Mouse (Mus musculus) hindbrain, embryonic 13.5 days (tissue): ENCODE results near the gene Ypel3. TPM values are rescaled to one million over a fixed set of nuclear protein-coding genes. Genes with fewer than 3 reads are reported as not detected.

Experiments used
- ATAC-seq: fragments of 200-750 bp; cut with Nextera tagmentation; 2 replicates; pipeline ENCODE4 v1.8.0; 2017; ENCODE audit warnings: moderate TSS enrichment; ENCODE audit not compliant: low FRiP score
- H3K27ac ChIP-seq: fragments of 300-500 bp; sonication (generic); 2 replicates; pipeline ENCODE4 v1.5.1; 2015; ENCODE audit warnings: inconsistent platforms, mild to moderate bottlenecking, moderate library complexity
- H3K27me3 ChIP-seq: fragments of 300-500 bp; sonication (generic); 2 replicates; pipeline ENCODE4 v1.6.1; 2015; ENCODE audit warnings: mild to moderate bottlenecking, inconsistent platforms
- H3K36me3 ChIP-seq: fragments of 300-500 bp; sonication (generic); 2 replicates; pipeline ENCODE4 v1.6.1; 2015; ENCODE audit warnings: mild to moderate bottlenecking, inconsistent platforms
- H3K4me1 ChIP-seq: fragments of 300-500 bp; sonication (generic); replicated peaks from 2 replicates; pipeline ENCODE4 v1.6.1; 2015; ENCODE audit warnings: inconsistent platforms
- H3K4me2 ChIP-seq: fragments of 300-500 bp; sonication (generic); 2 replicates; pipeline ENCODE4 v1.6.1; 2015; ENCODE audit warnings: inconsistent platforms, mild to moderate bottlenecking, moderate library complexity
- H3K4me3 ChIP-seq: fragments of 300-500 bp; sonication (generic); 2 replicates; pipeline ENCODE4 v1.5.1; 2015; ENCODE audit warnings: mild to moderate bottlenecking, inconsistent platforms
- H3K9ac ChIP-seq: fragments of 300-500 bp; sonication (generic); 2 replicates; pipeline ENCODE4 v1.6.1; 2015; ENCODE audit warnings: mild to moderate bottlenecking, inconsistent platforms
- H3K9me3 ChIP-seq: fragments of 300-500 bp; sonication (generic); 2 replicates; pipeline ENCODE4 v1.6.1; 2016; ENCODE audit warnings: inconsistent platforms
- WGBS: fragments of 180-500 bp; shearing (Covaris S2); methylation state at CpG from one replicate; pipeline ENCODE4 v1.1.7; 2015; 5-methylcytosine and 5-hydroxymethylcytosine counted together
- polyA plus RNA-seq: library from polyadenylated mRNA; unstranded; fragments of >200 nt; fragmentation: Nextera tagmentation; extraction: Ambion mirVana; gene quantifications from 2 replicates; pipeline ENCODE4 v1.2.1, GENCODE M21; 2015

Gene Ypel3
- polyA plus RNA-seq, 1 experiment from 2014 or later = 179 TPM

DNA sequence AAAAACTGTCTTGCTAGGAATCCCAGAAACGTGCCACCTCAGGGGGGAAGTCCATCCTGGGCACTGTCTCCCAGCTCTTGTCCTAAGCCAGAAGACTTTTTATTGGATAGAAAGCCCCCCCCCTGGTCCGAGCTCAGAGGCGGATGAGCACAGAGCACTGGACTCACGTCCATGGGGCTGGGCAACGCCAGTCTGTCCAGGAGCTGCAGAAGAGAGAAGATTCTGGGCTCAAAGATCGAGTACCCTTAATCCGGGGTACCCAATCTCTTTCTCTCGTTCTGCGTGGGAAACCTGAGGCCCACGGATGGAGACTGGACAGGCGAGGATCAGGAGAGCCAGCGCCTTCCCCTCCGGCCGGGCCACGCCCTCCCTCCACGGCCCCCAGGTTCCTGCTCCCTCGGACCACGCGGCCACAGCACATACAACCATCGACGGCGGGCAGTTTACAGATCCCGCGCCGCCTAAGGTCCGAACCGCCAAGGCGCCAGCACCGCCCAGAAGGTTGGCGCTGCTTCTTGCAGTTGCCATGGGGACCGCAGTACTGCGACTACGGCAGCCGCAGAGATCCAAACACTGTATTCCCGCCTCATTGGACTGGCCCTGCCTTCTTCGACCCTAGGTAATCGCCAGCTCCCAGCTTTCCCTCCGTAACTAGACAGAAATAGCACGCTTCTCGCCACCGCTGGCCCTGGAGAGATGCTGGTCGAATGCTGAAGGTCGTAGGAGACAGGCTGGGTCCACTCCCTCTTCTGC is 32.1 kb downstream of the Ypel3 start:
- Histone ChIP-seq H3K9me3 (no peaks in the 10 kb centered on the region), H3K27ac (peak overlapping the region; percentile 76), H3K4me1 (peaks cover 23% of the 10 kb centered on the region), H3K4me3 (peak overlapping the region; percentile 79), H3K9ac (peak overlapping the region; percentile 85), H3K4me2 (peak overlapping the region; percentile 89), H3K27me3 (0 out of 2 replicates have a peak, but pooled peaks cover 5% of the 10 kb centered on the region), H3K36me3 (peaks cover 3% of the 10 kb centered on the region)
- peak; percentile 89 for ATAC-seq
- WGBS = 1% methylated on average over 42 of the region's 43 CpGs

DNA sequence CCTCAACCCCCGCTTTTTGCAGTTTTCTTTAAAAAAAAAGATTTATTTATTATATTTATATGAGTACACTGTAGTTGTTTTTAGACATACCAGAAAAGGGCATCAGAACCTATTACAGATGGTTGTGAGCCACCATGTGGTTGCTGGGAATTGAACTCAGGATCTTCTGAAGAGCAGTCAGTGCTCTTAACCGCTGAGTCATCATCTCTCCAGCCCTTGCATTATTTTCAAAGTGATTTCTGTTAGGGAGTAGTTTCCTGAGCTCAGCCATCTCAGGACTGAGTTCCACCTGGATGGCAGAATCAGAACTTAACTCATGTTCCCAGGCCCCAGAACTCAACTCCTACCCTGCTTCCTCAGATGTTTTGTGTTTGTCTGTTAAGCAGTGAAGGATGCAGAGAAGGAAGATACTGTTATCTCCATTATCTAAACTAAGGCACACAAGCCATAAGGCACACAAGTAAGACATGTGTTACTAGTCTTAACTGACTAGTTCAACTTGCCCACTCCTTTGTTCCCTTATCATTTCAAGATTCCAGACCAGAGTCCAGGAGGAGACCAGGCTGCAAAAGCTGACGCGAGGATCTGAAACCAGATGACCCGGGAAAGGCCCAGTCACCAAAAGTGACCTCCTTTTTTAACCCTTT is 33.1 kb downstream of the Ypel3 start:
- Histone ChIP-seq H3K27ac (peak overlapping the region; percentile 76; the same call in 1 of the 2 replicates), H3K9me3 (no peaks in the 10 kb centered on the region), H3K4me3 (no peak overlapping the region), H3K9ac (no peak overlapping the region), H3K27me3 (0 out of 2 replicates have a peak, but pooled peaks cover 5% of the 10 kb centered on the region), H3K4me1 (peaks cover 23% of the 10 kb centered on the region), H3K4me2 (peak overlapping the region; percentile 89), H3K36me3 (no peaks in the 10 kb centered on the region)
- 64% methylated on average over 5 of the region's 5 CpGs for WGBS
- no peak for ATAC-seq

DNA sequence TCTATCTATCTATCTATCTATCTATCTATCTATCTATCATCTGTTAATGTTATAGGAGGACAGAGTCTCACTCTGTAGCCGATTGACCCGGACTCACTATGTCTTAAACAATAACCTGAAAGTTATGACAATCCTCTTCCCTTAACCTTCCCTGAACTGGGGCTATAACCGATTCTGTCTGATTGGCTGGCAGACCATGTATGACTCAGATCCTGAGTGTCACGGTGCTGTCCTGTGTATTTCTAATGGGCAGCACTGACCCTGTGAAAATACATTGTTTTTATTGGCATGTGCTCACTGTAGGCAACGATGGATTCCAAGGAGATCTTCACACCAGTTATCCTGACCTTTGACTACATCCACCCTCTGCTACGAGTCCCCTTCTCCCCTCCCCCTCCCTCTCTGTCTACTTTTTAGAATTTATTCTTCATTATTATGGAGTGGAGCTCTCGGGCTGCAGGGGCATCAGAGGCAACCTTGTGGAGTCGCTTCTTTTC is 39.0 kb downstream of the Ypel3 start:
- 49% methylated on average over 8 of the region's 8 CpGs for WGBS
- no peak for ATAC-seq
- Histone ChIP-seq H3K27me3 (0 out of 2 replicates have a peak, but pooled peaks cover 5% of the 10 kb centered on the region), H3K4me1 (no peaks in the 10 kb centered on the region), H3K4me3 (no peak overlapping the region), H3K9me3 (no peaks in the 10 kb centered on the region), H3K4me2 (no peak overlapping the region), H3K27ac (no peak overlapping the region), H3K9ac (no peak overlapping the region), H3K36me3 (no peaks in the 10 kb centered on the region)

DNA sequence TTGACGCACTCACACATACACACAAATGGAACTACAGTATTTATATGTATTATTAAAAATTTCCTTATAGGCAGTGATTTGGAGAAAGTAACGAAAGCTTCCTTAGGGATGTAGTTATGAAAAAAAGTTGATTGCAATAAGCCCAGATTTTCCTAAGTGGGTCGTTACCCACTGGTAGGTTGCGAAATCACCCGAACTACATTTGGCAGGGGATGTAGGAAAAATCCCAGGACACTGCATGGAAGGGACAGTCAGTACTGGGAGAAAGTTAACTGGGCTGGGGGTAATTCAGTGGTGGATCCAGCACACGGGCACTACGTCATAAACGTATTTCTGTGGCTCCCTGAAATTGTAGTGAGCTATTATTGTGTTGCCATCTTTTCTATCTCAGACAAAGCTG is 39.7 kb downstream of the Ypel3 start:
- 88% methylated on average over 8 of the region's 8 CpGs for WGBS
- Histone ChIP-seq H3K9me3 (no peaks in the 10 kb centered on the region), H3K27ac (no peak overlapping the region), H3K36me3 (no peaks in the 10 kb centered on the region), H3K9ac (no peak overlapping the region), H3K27me3 (0 out of 2 replicates have a peak, but pooled peaks cover 5% of the 10 kb centered on the region), H3K4me3 (no peak overlapping the region), H3K4me1 (no peaks in the 10 kb centered on the region), H3K4me2 (no peak overlapping the region)
- no peak for ATAC-seq

DNA sequence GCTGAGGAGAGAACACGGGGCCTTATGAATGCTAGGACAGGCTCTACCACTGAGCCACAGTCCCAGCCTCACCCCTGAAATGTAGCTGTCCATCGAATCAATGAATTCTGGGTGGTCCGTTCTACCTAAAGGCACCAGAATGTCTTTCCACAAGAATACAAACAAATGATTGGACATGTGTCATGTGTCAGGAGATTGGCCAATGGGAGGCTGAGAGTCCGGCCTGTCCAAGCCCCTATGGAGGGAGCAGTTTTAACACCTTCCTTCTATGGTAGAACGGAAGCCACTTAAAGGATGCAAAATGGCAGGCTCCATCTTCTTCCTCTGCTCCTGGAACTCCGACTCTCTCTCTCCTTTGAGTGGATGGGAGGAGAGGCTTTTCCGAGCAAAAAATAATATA is 40.8 kb downstream of the Ypel3 start:
- no peaks in the 10 kb centered on the region for H3K9me3 ChIP-seq
- 90% methylated on average over 7 of the region's 7 CpGs for WGBS
- H3K36me3 ChIP-seq = no peaks in the 10 kb centered on the region
- H3K4me2 ChIP-seq = no peak overlapping the region
- H3K9ac ChIP-seq = no peak overlapping the region
- H3K4me3 ChIP-seq = no peak overlapping the region
- H3K27ac ChIP-seq = no peak overlapping the region
- peaks cover 10% of the 10 kb centered on the region for H3K4me1 ChIP-seq
- 0 out of 2 replicates have a peak, but pooled peaks cover 5% of the 10 kb centered on the region for H3K27me3 ChIP-seq
- no peak for ATAC-seq

DNA sequence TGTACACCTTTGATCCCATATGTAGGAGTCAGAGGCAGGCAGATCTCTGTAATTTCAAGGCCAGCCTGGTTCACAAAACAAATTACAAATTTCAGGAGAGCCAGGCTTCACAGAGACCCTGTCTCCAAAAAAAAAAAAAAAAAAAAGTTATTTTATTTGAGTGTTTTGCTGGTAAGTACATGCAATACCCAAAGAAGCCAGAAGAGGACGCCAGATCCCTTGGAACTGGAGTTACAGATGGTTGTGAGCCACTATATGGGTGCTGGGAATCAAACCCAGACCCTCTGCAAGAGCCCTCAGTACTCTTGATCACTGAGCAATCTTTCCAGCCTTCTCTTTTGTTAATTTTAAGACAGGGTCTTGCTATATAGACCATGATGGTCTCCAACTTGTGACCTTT is 42.1 kb downstream of the Ypel3 start:
- Histone ChIP-seq H3K9ac (no peak overlapping the region), H3K4me2 (no peak overlapping the region), H3K27me3 (no peaks in the 10 kb centered on the region), H3K4me1 (peaks cover 17% of the 10 kb centered on the region), H3K9me3 (no peaks in the 10 kb centered on the region), H3K36me3 (no peaks in the 10 kb centered on the region), H3K27ac (no peak overlapping the region), H3K4me3 (no peak overlapping the region)
- ATAC-seq = no peak
- WGBS = 52% methylated on average over 1 of the region's 1 CpGs

DNA sequence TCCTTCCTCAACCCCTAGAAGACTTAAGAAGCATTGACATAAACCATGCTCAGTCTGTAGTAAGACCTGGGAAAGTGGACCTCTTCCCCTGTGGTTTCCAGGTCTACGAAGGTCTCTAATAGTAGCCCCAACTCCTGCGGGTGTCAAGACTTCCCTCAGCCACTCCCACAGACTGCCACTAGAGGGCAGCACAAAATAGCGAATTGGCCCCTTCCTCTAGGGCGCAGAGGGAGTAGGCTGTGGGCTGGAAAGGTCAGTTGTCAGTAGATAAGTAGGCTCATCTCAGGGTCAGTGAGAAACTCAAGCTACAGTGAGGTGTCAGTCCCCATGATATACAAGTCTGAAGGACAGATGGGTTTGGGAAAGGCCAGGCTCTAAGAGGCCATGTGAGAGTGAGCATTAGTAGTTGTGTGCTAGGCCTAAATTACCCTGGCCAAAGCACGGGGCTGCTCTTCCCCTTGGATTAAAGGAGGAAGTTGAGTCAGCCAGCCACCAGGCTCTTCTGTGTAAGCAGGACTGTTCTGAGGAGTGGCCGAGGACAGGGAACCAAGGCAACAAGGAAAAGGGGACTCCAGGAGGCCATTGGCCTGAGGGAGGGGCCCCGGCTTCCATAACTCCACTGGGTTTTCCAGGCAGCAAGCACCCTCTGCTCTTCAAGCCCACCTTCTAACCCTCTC is 45.2 kb downstream of the Ypel3 start:
- WGBS = 29% methylated on average over 7 of the region's 7 CpGs
- Histone ChIP-seq H3K4me3 (peak overlapping the region; percentile 70), H3K27ac (peak overlapping the region; percentile 93), H3K9ac (peak overlapping the region; percentile 87), H3K36me3 (0 out of 2 replicates have a peak, but pooled peaks cover 7% of the 10 kb centered on the region), H3K9me3 (no peaks in the 10 kb centered on the region), H3K4me1 (peaks cover 46% of the 10 kb centered on the region), H3K27me3 (no peaks in the 10 kb centered on the region), H3K4me2 (peak overlapping the region; percentile 73)
- ATAC-seq = no peak

DNA sequence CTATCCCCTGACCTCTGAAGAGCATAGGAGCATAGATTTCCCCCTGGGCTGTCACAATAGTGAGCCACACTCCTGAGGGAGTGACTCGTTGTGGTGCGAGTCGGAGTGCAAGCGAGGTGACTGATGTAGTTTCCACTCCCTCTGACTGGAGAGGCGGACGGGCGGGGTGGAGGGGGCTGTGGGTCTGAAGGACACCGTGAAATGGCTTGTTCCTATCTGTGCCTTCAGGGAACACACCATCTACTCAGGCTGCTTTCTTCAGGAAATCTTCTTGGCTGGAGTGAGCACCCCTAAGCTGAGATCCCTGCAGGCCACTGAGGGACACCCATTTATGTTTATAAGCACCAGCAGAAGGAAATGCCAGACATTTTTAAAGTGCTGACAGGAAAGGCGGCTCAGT is 46.0 kb downstream of the Ypel3 start:
- Histone ChIP-seq H3K27ac (peak overlapping the region; percentile 93), H3K4me3 (peak overlapping the region; percentile 70), H3K4me1 (peaks cover 46% of the 10 kb centered on the region), H3K36me3 (0 out of 2 replicates have a peak, but pooled peaks cover 13% of the 10 kb centered on the region), H3K9ac (peak overlapping the region; percentile 87), H3K4me2 (peak overlapping the region; percentile 73), H3K9me3 (no peaks in the 10 kb centered on the region), H3K27me3 (no peaks in the 10 kb centered on the region)
- 3% methylated on average over 9 of the region's 9 CpGs for WGBS
- ATAC-seq = peak; percentile 50

DNA sequence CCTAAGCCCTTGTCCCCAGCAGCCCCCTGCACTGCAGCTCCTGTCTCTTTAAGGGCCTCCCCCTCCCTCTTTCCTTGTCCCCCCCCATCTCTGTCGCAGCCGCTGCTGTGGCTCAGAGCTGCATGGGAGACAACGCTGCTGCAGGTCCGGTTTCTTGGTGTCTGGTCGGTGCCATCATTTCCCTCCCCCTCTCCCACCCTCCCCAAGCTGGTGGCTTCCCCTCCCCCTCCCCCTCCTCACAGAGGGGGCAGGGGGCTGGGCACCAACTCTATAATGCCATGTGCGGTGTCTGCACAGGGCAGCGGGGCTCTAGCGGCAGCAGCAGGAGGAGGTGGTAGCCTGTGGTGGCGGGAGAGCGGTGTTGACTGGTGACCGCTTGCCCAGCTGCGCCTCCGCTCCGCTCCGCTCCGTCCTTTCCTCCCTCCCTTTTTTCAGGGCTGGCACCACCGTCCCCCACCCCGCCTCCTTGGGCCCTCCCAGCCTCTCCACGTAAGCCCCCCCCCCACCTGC is 46.5 kb downstream of the Ypel3 start:
- no peaks in the 10 kb centered on the region for H3K27me3 ChIP-seq
- peak overlapping the region; percentile 73 for H3K4me2 ChIP-seq
- no peaks in the 10 kb centered on the region for H3K9me3 ChIP-seq
- peaks cover 13% of the 10 kb centered on the region; the same call in 1 of the 2 replicates for H3K36me3 ChIP-seq
- H3K9ac ChIP-seq = peak overlapping the region; percentile 87
- peak; percentile 84 for ATAC-seq
- under 1% methylated on average over 15 of the region's 19 CpGs for WGBS
- peak overlapping the region; percentile 93 for H3K27ac ChIP-seq
- H3K4me3 ChIP-seq = peak overlapping the region; percentile 70
- peaks cover 48% of the 10 kb centered on the region for H3K4me1 ChIP-seq

DNA sequence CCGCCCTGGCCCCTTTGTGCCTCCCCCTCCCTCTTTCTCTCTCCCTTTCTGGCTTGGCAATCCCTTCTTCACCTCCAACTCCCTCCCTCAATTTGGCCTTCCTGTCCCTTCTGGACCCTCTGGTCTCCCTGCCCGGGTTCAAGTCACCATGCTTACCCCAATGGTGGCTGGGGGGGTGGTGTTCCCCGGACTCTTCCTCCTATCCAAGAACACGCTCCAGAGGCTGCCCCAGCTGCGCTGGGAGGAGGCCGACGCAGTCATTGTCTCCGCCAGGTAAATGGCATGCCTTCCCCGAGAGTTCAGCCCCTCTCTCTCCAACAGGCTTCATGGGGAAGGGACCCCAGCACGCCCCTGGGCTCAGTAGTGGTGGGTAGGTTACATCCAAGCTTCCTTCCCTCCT is 47.2 kb downstream of the Ypel3 start:
- Histone ChIP-seq H3K27ac (peak overlapping the region; percentile 93), H3K9me3 (no peaks in the 10 kb centered on the region), H3K4me2 (peak overlapping the region; percentile 73), H3K4me3 (peak overlapping the region; percentile 70), H3K36me3 (peaks cover 20% of the 10 kb centered on the region), H3K4me1 (peaks cover 54% of the 10 kb centered on the region), H3K9ac (peak overlapping the region; percentile 87), H3K27me3 (no peaks in the 10 kb centered on the region)
- ATAC-seq = 0 out of 2 replicates have a peak, but pooled peaks have one; percentile 1
- WGBS = 11% methylated on average over 9 of the region's 10 CpGs

DNA sequence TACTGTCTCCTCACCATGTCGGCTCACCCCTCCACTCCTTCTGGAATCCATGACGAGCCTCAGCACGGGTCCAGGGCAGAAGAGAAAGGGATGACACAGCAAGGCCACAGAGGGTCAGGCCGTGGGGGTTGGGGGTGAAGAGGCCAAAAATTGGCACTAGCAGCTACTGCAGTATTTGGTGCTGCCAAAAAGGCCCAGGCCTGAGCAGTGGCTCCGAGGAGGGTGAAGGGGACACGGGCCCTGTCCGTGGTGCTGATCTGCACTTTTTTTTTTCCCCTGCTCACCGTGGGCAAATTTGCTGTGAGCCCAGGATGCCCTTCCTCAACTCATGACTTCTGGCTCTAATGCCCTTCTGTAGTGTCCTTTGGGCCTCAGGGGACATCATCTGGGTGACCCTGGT is 48.6 kb downstream of the Ypel3 start:
- peaks cover 27% of the 10 kb centered on the region for H3K36me3 ChIP-seq
- H3K4me2 ChIP-seq = peak overlapping the region; percentile 73
- H3K4me3 ChIP-seq = peak overlapping the region; percentile 70
- no peak for ATAC-seq
- peaks cover 66% of the 10 kb centered on the region for H3K4me1 ChIP-seq
- 31% methylated on average over 8 of the region's 8 CpGs for WGBS
- H3K9me3 ChIP-seq = no peaks in the 10 kb centered on the region
- no peaks in the 10 kb centered on the region for H3K27me3 ChIP-seq
- H3K27ac ChIP-seq = no peak overlapping the region
- H3K9ac ChIP-seq = peak overlapping the region; percentile 87

DNA sequence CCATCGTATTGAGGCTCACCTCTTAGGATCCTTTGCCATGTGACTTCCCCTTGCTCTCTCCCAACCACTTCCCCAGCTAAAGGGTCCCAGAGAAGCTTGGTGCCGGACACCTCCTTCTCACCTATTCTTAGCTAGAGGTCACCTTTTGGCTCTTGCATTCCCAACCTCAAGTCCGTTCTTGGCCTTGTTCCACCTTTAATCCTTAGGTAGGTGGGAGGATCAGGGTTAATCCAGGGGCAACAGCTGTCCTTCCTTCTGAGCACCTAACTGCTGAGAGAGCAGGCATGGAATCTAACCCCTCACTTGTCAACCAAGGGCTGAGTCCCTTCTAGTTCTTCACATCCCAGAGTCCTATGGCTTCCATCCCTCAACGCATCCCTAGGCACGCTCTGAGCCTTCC is 49.2 kb downstream of the Ypel3 start:
- peaks cover 66% of the 10 kb centered on the region for H3K4me1 ChIP-seq
- 78% methylated on average over 5 of the region's 5 CpGs for WGBS
- H3K27ac ChIP-seq = no peak overlapping the region
- H3K9ac ChIP-seq = peak overlapping the region; percentile 87; the same call in 1 of the 2 replicates
- no peaks in the 10 kb centered on the region for H3K9me3 ChIP-seq
- peaks cover 27% of the 10 kb centered on the region for H3K36me3 ChIP-seq
- H3K4me2 ChIP-seq = peak overlapping the region; percentile 73; the same call in 1 of the 2 replicates
- H3K27me3 ChIP-seq = no peaks in the 10 kb centered on the region
- no peak overlapping the region for H3K4me3 ChIP-seq
- ATAC-seq = no peak
